Mouse (Mus musculus) CD4-positive, CD25-positive, alpha-beta regulatory T cell, adult 2 months (primary cell): ENCODE data around the gene Olfr1431.
"Not testable (repeated sequence)": the region's sequence is repeated elsewhere in the genome, so short reads cannot be mapped to it uniquely, and the experiment has no call there.

Experiments
- DNase-seq: peaks from one replicate; pipeline ENCODE4 v3.0.0-alpha.2; 2012; ENCODE audit warnings: low read depth, low spot score

The Olfr1431 gene

DNA sequence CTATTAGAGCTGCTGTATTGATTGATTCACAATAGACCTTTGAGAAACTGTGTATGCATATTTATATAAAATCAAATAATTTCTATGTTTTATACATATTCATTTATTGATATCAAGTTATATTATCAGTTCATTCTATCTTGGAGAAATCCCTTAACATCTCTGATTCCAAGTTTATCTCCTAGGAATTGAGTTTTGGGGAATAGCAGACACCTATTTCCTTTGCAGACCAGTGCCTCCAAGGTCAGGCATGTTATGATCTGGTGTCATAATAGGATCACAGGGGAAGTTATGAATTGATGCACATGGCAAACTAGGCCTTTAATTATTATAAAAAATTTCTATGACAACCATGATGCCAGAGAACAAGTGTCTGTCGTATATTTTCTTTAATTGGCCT, at the start of gene Olfr1431:
Gene Olfr1431, plus strand, starts transcription at position 301 of the 400 bp plus-strand sequence.
- DNase-seq = no peak

DNA sequence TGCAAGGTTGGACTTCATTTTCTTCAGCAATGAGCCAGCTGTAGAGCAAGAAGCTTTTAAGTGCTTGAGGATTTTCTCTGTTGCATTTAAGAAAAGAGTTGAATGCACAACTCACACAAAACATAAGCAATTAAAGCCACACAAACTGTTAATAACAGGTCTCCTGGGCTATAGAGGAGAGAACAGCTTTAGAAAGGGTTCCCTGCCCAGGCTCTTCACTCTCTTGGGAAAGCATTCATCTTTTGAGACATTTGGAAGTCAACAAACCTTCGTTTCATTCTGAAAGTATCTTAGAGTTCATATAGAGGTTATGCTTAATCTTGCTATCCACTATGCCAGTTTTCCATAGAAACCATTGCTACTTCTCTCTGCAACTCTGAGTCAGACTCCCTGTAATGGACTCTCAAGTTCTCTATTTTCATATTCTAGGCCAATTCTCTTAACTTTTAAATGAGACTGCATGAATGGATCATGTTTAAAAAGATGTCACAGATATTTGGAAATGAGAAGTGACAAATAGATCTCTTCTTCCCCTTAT, 30.3 kb upstream of the Olfr1431 start, which contains the start of gene Olfr1555-ps1:
Gene Olfr1555-ps1, minus strand, starts transcription at position 51 of the 538 bp plus-strand sequence.
- DNase-seq = not testable (repeated sequence)

DNA sequence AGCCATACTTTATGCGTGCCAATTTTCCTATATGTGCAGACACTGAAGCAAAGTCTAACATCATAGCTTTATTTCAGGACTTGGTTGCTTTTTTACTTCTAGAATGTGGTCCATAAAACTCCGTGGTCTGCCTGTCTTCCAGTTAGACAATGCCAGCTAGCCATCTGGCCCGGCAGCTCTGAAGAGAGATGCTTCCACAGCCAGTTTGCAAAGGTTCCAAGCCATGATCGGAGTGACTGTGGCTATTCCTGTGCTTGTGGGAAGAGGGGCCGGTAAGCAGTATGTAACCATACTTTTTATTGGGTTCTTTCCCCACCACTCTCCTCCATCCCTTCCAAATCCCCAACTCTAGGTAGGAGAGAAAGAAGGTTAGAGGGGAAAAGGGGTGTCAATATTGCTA, 25.0 kb upstream of the Olfr1431 start:
- DNase-seq = not testable (repeated sequence)

GRCm38 (mm10) chr19:12199076-12199475, 1.4 kb upstream of the Olfr1431 start:
- not testable (repeated sequence) for DNase-seq

GRCm38 (mm10) chr19:12232496-12232895, 32.1 kb downstream of the Olfr1431 start, which contains the start of gene Olfr1432:
Gene Olfr1432 (minus strand): TSS chr19:12232596.
- not testable (repeated sequence) for DNase-seq

DNA sequence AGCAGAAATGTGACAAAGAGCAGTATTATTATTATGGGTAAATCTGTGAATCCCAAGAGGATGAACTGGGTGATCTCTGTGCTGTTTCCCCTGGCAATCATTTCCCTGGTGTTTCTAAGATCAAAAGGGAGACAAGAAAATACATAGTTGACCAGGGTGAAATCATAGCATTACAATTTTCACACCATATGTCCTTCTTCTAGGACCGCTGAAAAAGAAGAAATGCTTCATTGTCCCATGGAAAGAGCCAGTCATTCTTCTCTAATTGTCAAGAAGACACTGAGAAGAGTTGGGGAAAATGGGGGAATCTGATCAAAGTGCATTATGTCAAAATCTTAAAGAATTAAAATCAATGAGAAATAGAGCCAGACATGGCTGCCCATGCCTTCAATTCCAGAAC, 41.1 kb downstream of the Olfr1431 start, which contains the start of gene Olfr262:
Gene Olfr262, minus strand, starts transcription at position 101 of the 400 bp plus-strand sequence.
- DNase-seq = no peak

- no peak for DNase-seq
Measured at GRCm38 (mm10) chr19:12260732-12261131, 60.3 kb downstream of the Olfr1431 start, which contains the start of gene Olfr235. Gene Olfr235 (plus strand): TSS chr19:12261032.
